ENCODE assay signal across 8 mouse cellular contexts in the genomic region with DNA sequence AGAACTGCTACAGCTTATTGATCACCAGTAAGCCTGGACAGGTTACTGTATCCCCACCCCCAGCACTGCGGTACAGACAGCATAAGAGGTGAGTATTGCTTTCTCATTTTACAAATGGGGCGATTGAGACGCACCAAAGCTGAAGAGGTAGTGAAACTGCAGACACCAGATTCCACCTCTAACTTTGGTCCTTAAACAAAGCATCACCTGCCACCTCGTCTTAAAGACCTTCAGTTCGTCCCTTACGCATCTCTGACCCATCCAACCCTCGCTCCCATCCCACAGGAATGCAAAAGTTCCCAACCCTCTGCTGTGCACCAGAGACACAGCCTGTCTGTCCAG. TPM values are rescaled to one million over a fixed set of nuclear protein-coding genes. Genes with fewer than 3 reads are reported as not detected.
A peak's percentile ranks its signal among the peaks of the same experiment; 100 is the strongest.
DNase-seq lines count a peak whose midpoint lies in the region; ATAC-seq and TF ChIP-seq lines count a peak whose summit lies in the region.

No protein-coding gene starts in this region.

- no peak for TF ChIP-seq CTCF in gastrocnemius, adult 2 months (IDR thresholded peaks at IDR 0.05)

- peaks cover 11% of the 10 kb centered on the region for H3K36me3 ChIP-seq in liver, embryonic 12.5 days
- H3K36me3 ChIP-seq in stomach, embryonic 16.5 days (ENCODE audit: control insufficient read depth, insufficient read depth, low read length) = no peaks in the 10 kb centered on the region

- H3K4me3 ChIP-seq in gastrocnemius, adult 2 months = peak overlapping the region; percentile 80
- H3K4me3 ChIP-seq in liver, embryonic 12.5 days = peak overlapping the region; percentile 82
- peak overlapping the region; percentile 72 for H3K4me3 ChIP-seq in stomach, embryonic 16.5 days (replicated peaks; ENCODE audit: low read length)

- no peaks in the 10 kb centered on the region for H3K27me3 ChIP-seq in liver, embryonic 12.5 days (replicated peaks)
- H3K27me3 ChIP-seq in stomach, embryonic 16.5 days (ENCODE audit: control insufficient read depth, insufficient read depth, low read length) = no peaks in the 10 kb centered on the region

- peak overlapping the region; percentile 90 for H3K27ac ChIP-seq in gastrocnemius, adult 2 months
- H3K27ac ChIP-seq in liver, embryonic 12.5 days = peak overlapping the region; percentile 94
- H3K27ac ChIP-seq in stomach, embryonic 16.5 days (ENCODE audit: low read length) = peak overlapping the region; percentile 54

- no peak for DNase-seq in gastrocnemius, adult 2 months
- no peak for DNase-seq in gastrocnemius, postnatal 10 days
- peak; percentile 63 to 65 for DNase-seq in spleen, postnatal 36 days (ENCODE audit: low spot score in 2 of 2)
- DNase-seq in spleen, postnatal 10 days (ENCODE audit: low spot score in 2 of 2) = no peak
- DNase-seq in layer of hippocampus, postnatal 36 days = no peak
- DNase-seq in embryo, embryonic 10 days (ENCODE audit: low spot score) = no peak

- WGBS in liver, embryonic 12.5 days (ENCODE audit: insufficient replicate concordance) = 36% methylated on average over 7 of the region's 7 CpGs
- 40% methylated on average over 7 of the region's 7 CpGs for WGBS in stomach, embryonic 16.5 days

- H3K4me2 ChIP-seq in liver, embryonic 12.5 days = peak overlapping the region; percentile 95
- peak overlapping the region; percentile 92 for H3K4me2 ChIP-seq in stomach, embryonic 16.5 days (ENCODE audit: low read depth, low read length)

- no peaks in the 10 kb centered on the region for H3K9me3 ChIP-seq in liver, embryonic 12.5 days (replicated peaks)
- H3K9me3 ChIP-seq in stomach, embryonic 16.5 days (replicated peaks; ENCODE audit: control insufficient read depth, low read length) = no peaks in the 10 kb centered on the region

- peak overlapping the region; percentile 92 for H3K9ac ChIP-seq in liver, embryonic 12.5 days
- peak overlapping the region; percentile 84 for H3K9ac ChIP-seq in stomach, embryonic 16.5 days (ENCODE audit: low read length)

- no peak for ATAC-seq in liver, embryonic 12.5 days
- no peak for ATAC-seq in stomach, embryonic 16.5 days (ENCODE audit: insufficient read depth, low FRiP score)

- intact Hi-C loops in gastrocnemius, adult 2 months (cut with DNase I) = no loop called here

- peaks cover 86% of the 10 kb centered on the region for H3K4me1 ChIP-seq in liver, embryonic 12.5 days
- H3K4me1 ChIP-seq in stomach, embryonic 16.5 days (ENCODE audit: control insufficient read depth, insufficient read depth, low read length) = peaks cover 30% of the 10 kb centered on the region

RNA-seq across cellular contexts. Expression of gene Acss1, which starts 1.6 kb away (rescaled TPM):
- total RNA-seq in gastrocnemius, adult 2 months (2021) = 10 to 100 TPM; 12.9 to 38.7 TPM
- total RNA-seq in gastrocnemius, postnatal 10 days (2021) = 10 to 100 TPM; 18.0 to 22.1 TPM
- 47.4 and 53.8 TPM in 2 replicates for polyA plus RNA-seq in liver, embryonic 12.5 days (2016; fragmentation: Nextera tagmentation; extraction: Ambion mirVana)
- 42.0 and 56.4 TPM in 2 replicates for polyA plus RNA-seq in stomach, embryonic 16.5 days (2015; fragmentation: Nextera tagmentation; extraction: Ambion mirVana)
- 10 to 100 TPM; 22.7 to 29.9 TPM for total RNA-seq in layer of hippocampus, postnatal 36 days (2021)

RNA-seq across cellular contexts. Expression of gene Vsx1, which starts 22.5 kb away (rescaled TPM):
- total RNA-seq in gastrocnemius, adult 2 months (2021) = not detected
- not detected for total RNA-seq in gastrocnemius, postnatal 10 days (2021)
- not detected in 2 replicates for polyA plus RNA-seq in liver, embryonic 12.5 days (2016; fragmentation: Nextera tagmentation; extraction: Ambion mirVana)
- polyA plus RNA-seq in stomach, embryonic 16.5 days (2015; fragmentation: Nextera tagmentation; extraction: Ambion mirVana) = not detected in 2 replicates
- under 1 TPM in 1 of 2 experiments, not detected in 1; 0.10 TPM for total RNA-seq in layer of hippocampus, postnatal 36 days (2021)

RNA-seq across cellular contexts. Expression of gene Apmap, which starts 58.3 kb away (rescaled TPM):
- total RNA-seq in gastrocnemius, adult 2 months (2021) = 10 to 100 TPM; 16.8 to 21.4 TPM
- total RNA-seq in gastrocnemius, postnatal 10 days (2021) = 10 to 100 TPM; 21.1 to 23.0 TPM
- polyA plus RNA-seq in liver, embryonic 12.5 days (2016; fragmentation: Nextera tagmentation; extraction: Ambion mirVana) = 28.2 and 28.6 TPM in 2 replicates
- 42.1 and 43.2 TPM in 2 replicates for polyA plus RNA-seq in stomach, embryonic 16.5 days (2015; fragmentation: Nextera tagmentation; extraction: Ambion mirVana)
- total RNA-seq in layer of hippocampus, postnatal 36 days (2021) = 10 to 100 TPM; 49.4 to 58.6 TPM

Comparison
In these comparisons a context has a peak if more than half of its experiments do, and no peak if none do; other contexts are left out.
1. DNase-seq: peak in spleen, postnatal 36 days (2 of 2); none in gastrocnemius, adult 2 months (single experiment), gastrocnemius, postnatal 10 days (single experiment), spleen, postnatal 10 days (0 of 2), layer of hippocampus, postnatal 36 days (0 of 2) and embryo, embryonic 10 days (single experiment).
2. Peak in every context shown above with its lines, with median percentiles within 50 percentile points of each other: H3K27ac ChIP-seq and H3K4me3 ChIP-seq.